Mouse (Mus musculus) brain, adult 10 weeks (tissue): Measurements from ENCODE around the gene Ccdc172. TPM values are rescaled to one million over a fixed set of nuclear protein-coding genes. Genes with fewer than 3 reads are reported as not detected.

ENCODE experiments used
- polyA plus RNA-seq: library from polyadenylated mRNA; stranded (reverse); fragments of 350-450 nt; fragmentation: Illumina TruSeq; extraction: RNeasy Lipid Tissue Mini Kit (QIAGEN cat#74804); gene quantifications from one replicate; pipeline ENCODE4 v1.2.3, GENCODE M21; 2015; ENCODE audit warnings: low read depth, low replicate concordance

Ccdc172 gene
- not detected for polyA plus RNA-seq

DNA sequence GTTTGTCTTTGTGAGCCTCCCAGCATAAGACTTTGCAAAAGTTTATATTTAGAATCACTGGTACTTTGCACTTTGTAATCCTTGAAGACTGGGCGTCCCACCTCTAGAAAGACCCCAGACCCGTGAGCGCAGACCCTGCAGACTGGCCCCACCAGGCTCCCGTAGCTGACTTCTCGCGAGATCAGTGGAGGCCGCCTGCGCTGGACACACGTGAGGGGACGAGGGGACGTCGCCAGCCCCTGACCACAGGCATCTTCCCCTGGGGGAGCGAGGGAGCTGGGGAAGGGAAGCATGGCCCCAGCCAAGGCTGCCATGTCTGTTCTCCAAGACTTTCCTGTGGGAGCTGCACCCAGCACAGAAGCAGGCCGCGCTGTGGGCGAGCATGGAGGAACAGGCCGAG lies at the start of gene Ccdc172:
TSS of gene Ccdc172 (plus strand) at position 176 of the 400 bp plus-strand sequence.

Other genes starting within 250 kb of the Ccdc172 start
- 32.9 TPM for gene Gfra1, start 56.1 kb upstream of the Ccdc172 start, polyA plus RNA-seq
- gene Pnlip, start 140.5 kb downstream of the Ccdc172 start, polyA plus RNA-seq, result 3.1 TPM
- gene Pnliprp1, start 216.9 kb downstream of the Ccdc172 start, polyA plus RNA-seq, result not detected
- gene Pnliprp2, start 247.7 kb downstream of the Ccdc172 start, polyA plus RNA-seq, result not detected